ENCODE assay signal across 20 mouse cellular contexts in genomic region chr13:35036486-35036885, GRCm38 (mm10). TPM values are rescaled to one million over a fixed set of nuclear protein-coding genes. Genes with fewer than 3 reads are reported as not detected.
DNase-seq lines count a peak whose midpoint lies in the region; ATAC-seq and TF ChIP-seq lines count a peak whose summit lies in the region.
"Had no signal": no experiment of that assay in that cellular context is flagged by ENCODE, and none has a peak within 500 bp of the region (broad histone marks: within the 10 kb centered on the region; RNA-seq: fewer than 3 reads in every experiment).

No protein-coding gene starts in this region.

- H3K9ac ChIP-seq in heart, postnatal 0 days (replicated peaks; ENCODE audit: low read depth, low read length): no peak overlapping the region
- no peak overlapping the region for H3K9ac ChIP-seq in kidney, embryonic 16.5 days (replicated peaks; ENCODE audit: low read length)
- H3K9ac ChIP-seq: embryonic facial prominence, embryonic 13.5 days; forebrain, embryonic 12.5 days; heart, embryonic 12.5 days; hindbrain, embryonic 12.5 days had no signal

- no peak for TF ChIP-seq EP300 in heart, postnatal 0 days (IDR thresholded peaks at IDR 0.05; ENCODE audit: low read depth)

- H3K27ac ChIP-seq in heart, postnatal 0 days (ENCODE audit: low read depth): peak overlapping the region; percentile 59; the same call in 1 of the 2 replicates
- H3K27ac ChIP-seq in kidney, embryonic 16.5 days (ENCODE audit: low read length): no peak overlapping the region
- H3K27ac ChIP-seq: embryonic facial prominence, embryonic 13.5 days; forebrain, embryonic 12.5 days; heart, adult 2 months; hindbrain, embryonic 12.5 days had no signal

- DNase-seq in heart, postnatal 0 days (ENCODE audit: low spot score): no peak
- DNase-seq in heart, postnatal 25 days (ENCODE audit: low spot score): no peak
- DNase-seq in kidney, adult 9 months: peak; percentile 71
- peak; percentile 27 for DNase-seq in thymus, postnatal 25 days
- DNase-seq in thymus, adult 18-20 months: no peak
- peak; percentile 11 to 51 for DNase-seq in kidney, postnatal 36 days
- no peak for DNase-seq in Muller cell, postnatal 12 days (ENCODE audit: inconsistent ontology term)
- DNase-seq: adrenal gland, adult 8-10 months; cerebellum, adult 8-10 months; cerebellum, postnatal 36 days; gastrocnemius, postnatal 10 days; heart, adult 2 months; heart, postnatal 4 days had no signal

- TF ChIP-seq CTCF in heart, postnatal 0 days (IDR thresholded peaks at IDR 0.05; ENCODE audit: low read depth): no peak

- H3K4me1 ChIP-seq in heart, postnatal 0 days (ENCODE audit: control insufficient read depth, insufficient read depth): no peaks in the 10 kb centered on the region
- H3K4me1 ChIP-seq in kidney, embryonic 16.5 days (ENCODE audit: insufficient read depth, low read length): no peaks in the 10 kb centered on the region
- H3K4me1 ChIP-seq: embryonic facial prominence, embryonic 13.5 days; forebrain, embryonic 12.5 days; heart, embryonic 12.5 days; hindbrain, embryonic 12.5 days had no signal

- intact Hi-C loops in heart, postnatal 25 days (cut with DNase I): no loop called here

- 61% methylated on average over 5 of the region's 5 CpGs for WGBS in heart, postnatal 0 days
- WGBS in kidney, embryonic 16.5 days: 50% methylated on average over 5 of the region's 5 CpGs

- no peak for ATAC-seq in heart, postnatal 0 days (ENCODE audit: insufficient read depth, low read depth)
- ATAC-seq in kidney, embryonic 16.5 days (ENCODE audit: low FRiP score, low TSS enrichment): no peak
- ATAC-seq: forebrain, embryonic 16.5 days; hindbrain, embryonic 16.5 days had no signal

- H3K9me3 ChIP-seq in heart, postnatal 0 days (replicated peaks; ENCODE audit: control insufficient read depth, low read length): no peaks in the 10 kb centered on the region
- H3K9me3 ChIP-seq in kidney, embryonic 16.5 days (ENCODE audit: low read length): no peaks in the 10 kb centered on the region
- H3K9me3 ChIP-seq: embryonic facial prominence, embryonic 13.5 days; forebrain, embryonic 12.5 days; heart, embryonic 12.5 days; hindbrain, embryonic 12.5 days had no signal

- no peak overlapping the region for H3K4me3 ChIP-seq in heart, postnatal 0 days (ENCODE audit: low read depth, low read length)
- no peak overlapping the region for H3K4me3 ChIP-seq in kidney, embryonic 16.5 days (ENCODE audit: low read length)
- H3K4me3 ChIP-seq: embryonic facial prominence, embryonic 13.5 days; forebrain, embryonic 12.5 days; heart, adult 2 months; heart, embryonic 12.5 days; hindbrain, embryonic 12.5 days had no signal

- H3K27me3 ChIP-seq in heart, postnatal 0 days (ENCODE audit: control insufficient read depth, insufficient read depth, low read length): no peaks in the 10 kb centered on the region
- no peaks in the 10 kb centered on the region for H3K27me3 ChIP-seq in kidney, embryonic 16.5 days (ENCODE audit: insufficient read depth, low read length)
- H3K27me3 ChIP-seq: embryonic facial prominence, embryonic 13.5 days; forebrain, embryonic 12.5 days; heart, embryonic 12.5 days; hindbrain, embryonic 12.5 days had no signal

- no peaks in the 10 kb centered on the region for H3K36me3 ChIP-seq in heart, postnatal 0 days (replicated peaks; ENCODE audit: control insufficient read depth, insufficient read depth, low read length)
- no peaks in the 10 kb centered on the region for H3K36me3 ChIP-seq in kidney, embryonic 16.5 days (ENCODE audit: insufficient read depth, low read length)
- H3K36me3 ChIP-seq: embryonic facial prominence, embryonic 13.5 days; forebrain, embryonic 12.5 days; heart, embryonic 12.5 days; hindbrain, embryonic 12.5 days had no signal

- H3K4me2 ChIP-seq in heart, postnatal 0 days (ENCODE audit: low read depth, low read length): no peak overlapping the region
- no peak overlapping the region for H3K4me2 ChIP-seq in kidney, embryonic 16.5 days (replicated peaks; ENCODE audit: low read depth, low read length)
- H3K4me2 ChIP-seq: embryonic facial prominence, embryonic 13.5 days; forebrain, embryonic 12.5 days; heart, embryonic 12.5 days; hindbrain, embryonic 12.5 days had no signal

RNA-seq across cellular contexts. Expression of gene Eci2, which starts 9.6 kb away (rescaled TPM):
- total RNA-seq in heart, postnatal 0 days (2014; rRNA removed; ENCODE audit: low replicate concordance): 136 and 245 TPM in 2 replicates
- polyA plus RNA-seq in heart, postnatal 0 days (2015; fragmentation: Nextera tagmentation; extraction: Ambion mirVana): 300 and 313 TPM in 2 replicates
- 100 to 1,000 TPM; 262 to 265 TPM for total RNA-seq in heart, postnatal 25 days (2021)
- 144 and 147 TPM in 2 replicates for polyA plus RNA-seq in kidney, embryonic 16.5 days (2015; fragmentation: Nextera tagmentation; extraction: Ambion mirVana)

Comparison
In these comparisons a context has a peak if more than half of its experiments do, and no peak if none do; other contexts are left out.
1. DNase-seq: peak in kidney, adult 9 months (single experiment), thymus, postnatal 25 days (single experiment) and kidney, postnatal 36 days (2 of 2); none in heart, postnatal 0 days (single experiment), heart, postnatal 25 days (single experiment), thymus, adult 18-20 months (0 of 2) and Muller cell, postnatal 12 days (single experiment).